Mouse (Mus musculus) forebrain, embryonic 13.5 days (tissue): ENCODE measurements at regions not wholly inside any gene's neighbourhood (a gene's known extent, or its start where the extent isn't known, plus 50 kb on each side); places are given as distances from the start of the nearest gene placed in this dataset.

Experiments
- ATAC-seq: fragments of 200-750 bp; cut with Nextera tagmentation; 2 replicates; pipeline ENCODE4 v1.8.0; 2017
- H3K27ac ChIP-seq: fragments of 300-500 bp; sonication (generic); 2 replicates; pipeline ENCODE4 v1.5.1; 2015; ENCODE audit warnings: inconsistent platforms, mild to moderate bottlenecking, moderate library complexity
- H3K27me3 ChIP-seq: fragments of 300-500 bp; sonication (generic); 2 replicates; pipeline ENCODE4 v1.6.1; 2015; ENCODE audit warnings: mild to moderate bottlenecking, inconsistent platforms
- H3K36me3 ChIP-seq: fragments of 300-500 bp; sonication (generic); 2 replicates; pipeline ENCODE4 v1.6.1; 2015; ENCODE audit warnings: mild to moderate bottlenecking, inconsistent platforms; ENCODE audit not compliant: poor library complexity, severe bottlenecking
- H3K4me1 ChIP-seq: fragments of 300-500 bp; sonication (generic); 2 replicates; pipeline ENCODE4 v1.6.1; 2015; ENCODE audit warnings: inconsistent platforms
- H3K4me2 ChIP-seq: fragments of 300-500 bp; sonication (generic); 2 replicates; pipeline ENCODE4 v1.6.1; 2015; ENCODE audit warnings: inconsistent platforms, mild to moderate bottlenecking, moderate library complexity
- H3K4me3 ChIP-seq: fragments of 300-500 bp; sonication (generic); 2 replicates; pipeline ENCODE4 v1.5.1; 2015; ENCODE audit warnings: mild to moderate bottlenecking, inconsistent platforms
- H3K9ac ChIP-seq: fragments of 300-500 bp; sonication (generic); 2 replicates; pipeline ENCODE4 v1.6.1; 2015; ENCODE audit warnings: mild to moderate bottlenecking, inconsistent platforms
- H3K9me3 ChIP-seq: fragments of 300-500 bp; sonication (generic); replicated peaks from 2 replicates; pipeline ENCODE4 v1.6.1; 2016; ENCODE audit warnings: inconsistent platforms
- WGBS: fragments of 180-500 bp; shearing (Covaris S2); methylation state at CpG from one replicate; pipeline ENCODE4 v1.1.7; 2015; 5-methylcytosine and 5-hydroxymethylcytosine counted together

- WGBS: 40% methylated on average over 2 of the region's 2 CpGs
- Histone ChIP-seq H3K4me3 (no peak overlapping the region), H3K27ac (no peak overlapping the region), H3K36me3 (no peaks in the 10 kb centered on the region), H3K4me1 (peaks cover 18% of the 10 kb centered on the region), H3K9ac (no peak overlapping the region), H3K4me2 (no peak overlapping the region), H3K9me3 (no peaks in the 10 kb centered on the region), H3K27me3 (no peaks in the 10 kb centered on the region)
- no peak for ATAC-seq
These were observed 76.9 kb downstream of the Lsm3 start for GRCm38 (mm10) chr6:91592651-91593050.

DNA sequence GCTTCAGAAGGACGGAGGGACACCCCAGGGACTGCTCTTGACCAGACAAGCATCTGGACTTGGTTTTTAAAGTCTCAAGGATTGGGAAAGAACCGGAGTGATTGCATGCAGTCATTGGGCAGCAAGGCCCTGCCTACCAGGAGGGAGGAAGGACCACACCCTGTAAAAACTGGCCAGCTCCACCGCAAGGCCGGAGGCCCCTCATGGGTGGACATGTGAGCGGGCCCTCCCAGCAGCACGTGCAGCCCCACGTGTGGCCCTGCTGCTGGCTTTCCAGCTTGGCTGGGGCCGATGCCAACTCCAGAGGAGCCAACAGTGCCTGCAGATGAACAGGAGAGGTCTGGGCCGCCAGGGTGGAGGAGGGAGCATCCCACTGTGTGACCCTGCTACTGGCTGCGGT, 83.2 kb downstream of the Lsm3 start:
- Histone ChIP-seq H3K4me2 (no peak overlapping the region), H3K27ac (no peak overlapping the region), H3K27me3 (no peaks in the 10 kb centered on the region), H3K9ac (no peak overlapping the region), H3K4me1 (no peaks in the 10 kb centered on the region), H3K36me3 (no peaks in the 10 kb centered on the region), H3K4me3 (no peak overlapping the region), H3K9me3 (no peaks in the 10 kb centered on the region)
- no peak for ATAC-seq
- WGBS: 59% methylated on average over 10 of the region's 10 CpGs

DNA sequence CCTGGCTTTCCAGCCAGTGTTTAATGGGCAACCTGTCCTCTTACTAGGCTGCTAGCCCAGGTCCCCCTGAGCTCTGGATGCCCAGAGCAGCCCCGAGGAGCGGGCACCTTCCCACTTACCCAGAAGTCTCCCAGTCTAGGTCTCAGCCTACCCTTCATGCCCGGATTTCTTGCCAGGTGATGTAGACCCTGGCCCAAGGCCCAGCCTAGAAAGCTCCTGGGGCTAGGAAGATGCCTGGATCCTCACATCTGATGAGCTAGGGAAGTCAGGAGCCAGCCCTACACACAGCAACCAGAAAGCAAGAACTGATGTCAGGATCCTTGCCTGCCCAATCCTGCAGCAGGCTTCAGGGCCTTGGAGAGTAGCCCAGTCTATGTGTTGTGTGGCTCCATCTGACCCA, 83.7 kb upstream of the Slc6a6 start:
- 81% methylated on average over 3 of the region's 3 CpGs for WGBS
- no peaks in the 10 kb centered on the region for H3K36me3 ChIP-seq
- no peak for ATAC-seq
- no peak overlapping the region for H3K9ac ChIP-seq
- H3K9me3 ChIP-seq: no peaks in the 10 kb centered on the region
- no peak overlapping the region for H3K27ac ChIP-seq
- H3K4me3 ChIP-seq: no peak overlapping the region
- H3K4me1 ChIP-seq: no peaks in the 10 kb centered on the region
- no peak overlapping the region for H3K4me2 ChIP-seq
- H3K27me3 ChIP-seq: no peaks in the 10 kb centered on the region

GRCm38 (mm10) chr6:91606634-91607215, 77.1 kb upstream of the Slc6a6 start:
- Histone ChIP-seq H3K9me3 (no peaks in the 10 kb centered on the region), H3K4me1 (peaks cover 4% of the 10 kb centered on the region), H3K36me3 (no peaks in the 10 kb centered on the region), H3K27me3 (no peaks in the 10 kb centered on the region), H3K4me2 (no peak overlapping the region), H3K4me3 (no peak overlapping the region), H3K9ac (no peak overlapping the region), H3K27ac (no peak overlapping the region)
- ATAC-seq: no peak
- WGBS: 89% methylated on average over 10 of the region's 10 CpGs

DNA sequence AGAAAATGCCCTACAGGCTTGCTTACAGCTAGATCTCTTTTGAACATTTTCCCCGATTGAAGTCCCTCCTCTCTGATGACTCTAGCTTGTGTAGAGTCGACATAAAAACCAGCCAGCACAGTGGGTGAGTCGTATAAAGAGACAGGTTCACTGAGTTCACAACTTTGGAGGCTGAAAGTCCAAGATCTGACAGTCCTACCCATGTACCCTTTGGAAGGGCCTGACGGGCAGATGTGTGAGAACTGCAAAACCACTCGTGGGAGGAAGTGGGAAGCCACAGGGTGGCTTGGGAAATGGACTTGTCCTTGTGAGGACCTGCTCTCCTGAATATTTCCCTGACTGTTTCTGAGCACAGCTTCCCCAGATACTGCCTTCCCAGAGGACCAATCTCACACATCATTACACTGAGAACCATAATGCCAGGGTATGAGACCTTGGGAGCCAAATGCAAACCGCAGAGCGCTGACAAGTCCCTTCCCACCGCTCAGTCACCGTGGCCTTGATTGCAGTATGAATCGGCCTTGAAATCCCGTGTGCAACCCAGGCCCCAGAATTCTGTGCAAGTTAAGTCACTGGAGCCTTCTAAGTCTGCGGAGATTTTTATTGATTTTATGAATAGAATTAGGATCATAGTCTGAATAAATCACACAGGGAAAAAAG, 76.1 kb upstream of the Slc6a6 start:
- Histone ChIP-seq H3K27ac (no peak overlapping the region), H3K27me3 (no peaks in the 10 kb centered on the region), H3K36me3 (no peaks in the 10 kb centered on the region), H3K9me3 (no peaks in the 10 kb centered on the region), H3K4me3 (no peak overlapping the region), H3K4me2 (no peak overlapping the region), H3K9ac (no peak overlapping the region), H3K4me1 (peaks cover 4% of the 10 kb centered on the region)
- 91% methylated on average over 12 of the region's 12 CpGs for WGBS
- ATAC-seq: no peak

GRCm38 (mm10) chr6:91609671-91610070, 74.2 kb upstream of the Slc6a6 start:
- WGBS: 7% methylated on average over 2 of the region's 2 CpGs
- Histone ChIP-seq H3K4me1 (peaks cover 4% of the 10 kb centered on the region), H3K9me3 (no peaks in the 10 kb centered on the region), H3K36me3 (no peaks in the 10 kb centered on the region), H3K27ac (no peak overlapping the region), H3K27me3 (no peaks in the 10 kb centered on the region), H3K9ac (no peak overlapping the region; the same call in 1 of the 2 replicates), H3K4me2 (no peak overlapping the region), H3K4me3 (no peak overlapping the region)
- ATAC-seq: no peak

- Histone ChIP-seq H3K9ac (no peak overlapping the region), H3K4me2 (no peak overlapping the region), H3K4me1 (peaks cover 22% of the 10 kb centered on the region), H3K27ac (no peak overlapping the region), H3K4me3 (no peak overlapping the region), H3K9me3 (no peaks in the 10 kb centered on the region), H3K27me3 (no peaks in the 10 kb centered on the region), H3K36me3 (no peaks in the 10 kb centered on the region)
- ATAC-seq: no peak
- 51% methylated on average over 2 of the region's 2 CpGs for WGBS
These were observed 68.8 kb upstream of the Slc6a6 start for GRCm38 (mm10) chr6:91615022-91615421.

DNA sequence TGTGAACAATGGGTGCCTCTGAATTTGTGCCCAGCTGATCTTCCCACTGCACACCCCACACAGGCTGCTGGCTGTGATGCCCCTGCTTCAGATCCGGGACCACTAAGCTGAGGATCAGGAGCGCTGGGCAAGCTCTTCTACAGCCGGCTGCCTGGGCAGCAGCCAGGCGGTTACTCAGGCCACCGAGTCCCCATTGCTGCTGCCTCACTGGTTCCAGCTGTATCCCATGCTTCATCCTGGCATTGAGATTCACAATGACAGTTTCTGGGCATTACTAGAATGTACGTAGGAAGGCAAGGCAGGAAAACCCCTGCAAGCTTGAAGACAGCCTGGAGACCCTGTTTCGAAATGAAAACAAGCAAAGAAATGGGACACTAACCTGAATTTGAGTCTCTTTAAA, 67.3 kb upstream of the Slc6a6 start:
- peaks cover 22% of the 10 kb centered on the region for H3K4me1 ChIP-seq
- H3K27ac ChIP-seq: peak overlapping the region; percentile 81
- H3K36me3 ChIP-seq: no peaks in the 10 kb centered on the region
- 31% methylated on average over 7 of the region's 7 CpGs for WGBS
- H3K9me3 ChIP-seq: no peaks in the 10 kb centered on the region
- ATAC-seq: peak; percentile 69
- H3K27me3 ChIP-seq: no peaks in the 10 kb centered on the region
- peak overlapping the region; percentile 39 for H3K4me3 ChIP-seq
- peak overlapping the region; percentile 74 for H3K9ac ChIP-seq
- peak overlapping the region; percentile 68 for H3K4me2 ChIP-seq

DNA sequence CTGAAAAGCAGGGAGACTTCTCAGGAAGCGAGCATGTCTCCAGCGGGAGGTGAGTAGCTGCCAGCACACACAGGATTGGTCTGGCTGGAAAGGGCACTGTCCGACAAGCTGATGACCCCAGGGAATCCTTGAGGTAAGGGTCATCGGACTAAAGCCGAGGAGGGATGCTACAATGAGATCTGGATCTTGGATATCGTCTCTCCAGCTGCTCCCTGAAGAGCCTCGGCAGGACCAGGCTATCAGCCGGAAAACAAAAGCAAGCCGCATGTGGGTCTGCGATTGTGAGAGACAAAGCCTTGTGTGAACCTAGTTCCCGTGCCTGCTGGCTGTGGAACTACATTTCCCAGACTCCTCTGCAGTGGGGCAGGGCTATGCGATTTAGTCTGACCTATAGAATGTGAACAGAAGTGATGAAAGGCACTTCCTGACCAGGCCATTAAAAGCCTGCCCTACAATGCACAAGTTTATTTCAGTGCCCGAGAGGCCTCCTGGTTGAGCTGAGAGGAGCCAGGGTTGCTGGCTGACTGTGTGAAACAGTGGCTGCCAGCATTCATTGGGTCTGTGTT, 66.7 kb upstream of the Slc6a6 start:
- Histone ChIP-seq H3K36me3 (no peaks in the 10 kb centered on the region), H3K4me1 (peaks cover 22% of the 10 kb centered on the region), H3K4me2 (peak overlapping the region; percentile 68), H3K27me3 (no peaks in the 10 kb centered on the region), H3K4me3 (peak overlapping the region; percentile 39), H3K9ac (peak overlapping the region; percentile 74), H3K9me3 (no peaks in the 10 kb centered on the region), H3K27ac (peak overlapping the region; percentile 81)
- WGBS: 0% methylated on average over 13 of the region's 13 CpGs
- peak; percentile 98 for ATAC-seq

DNA sequence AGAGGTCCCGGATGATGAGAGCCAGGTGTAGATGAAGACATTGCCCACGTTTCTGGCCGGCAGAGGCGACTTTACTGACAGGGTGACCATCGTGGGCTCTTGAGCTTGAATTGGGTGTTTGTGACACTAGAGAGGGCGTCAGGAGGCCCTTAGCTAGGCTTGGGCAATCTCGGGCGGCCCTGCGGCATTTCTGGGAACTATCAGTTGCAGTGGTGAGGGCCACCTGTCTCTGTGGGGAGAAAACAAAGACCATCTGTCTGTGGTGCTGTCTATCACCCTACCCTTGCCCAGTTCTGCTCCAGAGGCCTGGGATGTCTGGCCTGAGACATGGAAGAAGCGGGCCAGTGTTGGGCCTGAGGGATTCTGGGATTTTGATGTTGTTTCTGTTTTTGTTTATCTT, 66.2 kb upstream of the Slc6a6 start:
- H3K9me3 ChIP-seq: no peaks in the 10 kb centered on the region
- no peaks in the 10 kb centered on the region for H3K36me3 ChIP-seq
- no peaks in the 10 kb centered on the region for H3K27me3 ChIP-seq
- WGBS: 80% methylated on average over 10 of the region's 10 CpGs
- 0 out of 2 replicates have a peak overlapping the region, but pooled peaks have one; percentile 81 for H3K27ac ChIP-seq
- peaks cover 22% of the 10 kb centered on the region for H3K4me1 ChIP-seq
- H3K9ac ChIP-seq: 0 out of 2 replicates have a peak overlapping the region, but pooled peaks have one; percentile 17
- ATAC-seq: peak; percentile 22; the same call in 1 of the 2 replicates
- H3K4me3 ChIP-seq: no peak overlapping the region
- H3K4me2 ChIP-seq: peak overlapping the region; percentile 68

- Histone ChIP-seq H3K36me3 (no peaks in the 10 kb centered on the region), H3K27ac (no peak overlapping the region), H3K27me3 (no peaks in the 10 kb centered on the region), H3K4me2 (no peak overlapping the region), H3K9ac (no peak overlapping the region), H3K9me3 (no peaks in the 10 kb centered on the region), H3K4me1 (peaks cover 22% of the 10 kb centered on the region), H3K4me3 (no peak overlapping the region)
- 91% methylated on average over 6 of the region's 6 CpGs for WGBS
- ATAC-seq: no peak
These were observed 64.8 kb upstream of the Slc6a6 start for GRCm38 (mm10) chr6:91619009-91619408.

DNA sequence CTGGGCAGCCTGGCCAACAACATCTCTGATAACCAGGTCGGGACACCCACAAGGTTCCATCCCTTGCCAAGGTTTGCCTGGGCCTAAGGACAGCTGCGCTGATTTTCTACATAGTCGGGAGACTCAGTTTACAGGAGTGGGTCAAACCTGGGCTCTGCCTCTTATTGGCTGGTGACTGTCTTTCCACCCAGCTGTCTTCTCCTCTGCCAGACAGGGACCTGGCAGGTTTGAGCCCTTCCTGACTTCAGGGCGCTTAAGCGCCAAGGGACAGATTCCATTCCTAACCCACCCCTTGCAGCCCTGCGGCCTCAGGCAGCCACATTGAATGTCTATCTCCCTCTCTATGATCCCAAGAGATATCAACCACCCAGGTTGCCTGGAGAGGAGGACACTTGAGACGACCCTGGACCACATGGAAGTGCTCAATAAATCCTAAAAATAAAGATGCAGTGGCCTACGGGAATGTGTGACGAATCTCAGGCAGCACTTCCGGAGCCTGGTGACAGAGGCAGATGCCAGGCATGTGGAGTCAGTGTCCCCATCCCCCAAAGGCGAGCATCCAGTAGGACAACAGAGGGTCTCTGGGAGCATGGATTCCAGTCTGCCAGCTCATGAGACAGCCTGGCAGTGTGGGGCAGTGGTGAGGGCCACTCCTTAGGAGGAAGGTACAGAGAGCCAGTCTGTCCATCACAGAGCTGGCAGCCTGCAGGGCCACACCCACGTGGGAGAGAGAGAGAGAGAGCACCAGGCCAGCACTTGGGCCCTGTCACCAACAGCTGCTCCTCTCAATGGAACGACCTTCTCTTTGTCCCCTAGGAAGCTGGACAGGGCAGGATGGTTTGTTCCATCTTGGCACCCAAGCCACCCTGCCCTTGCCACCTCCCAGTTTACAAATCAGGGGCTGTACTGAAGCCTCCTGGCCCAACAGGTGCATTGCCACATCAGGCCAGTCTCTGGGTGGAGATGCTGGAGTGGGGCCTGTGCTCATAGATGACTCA, 63.8 kb upstream of the Slc6a6 start:
- peaks cover 22% of the 10 kb centered on the region for H3K4me1 ChIP-seq
- no peak overlapping the region for H3K27ac ChIP-seq
- no peaks in the 10 kb centered on the region for H3K27me3 ChIP-seq
- no peaks in the 10 kb centered on the region for H3K9me3 ChIP-seq
- no peak overlapping the region for H3K4me2 ChIP-seq
- H3K9ac ChIP-seq: no peak overlapping the region
- H3K36me3 ChIP-seq: no peaks in the 10 kb centered on the region
- H3K4me3 ChIP-seq: no peak overlapping the region
- no peak for ATAC-seq
- WGBS: 82% methylated on average over 13 of the region's 13 CpGs
